Mouse (Mus musculus) activated CD4-positive, CD25-positive, alpha-beta regulatory T cell, adult 4 months (primary cell): Measurements from ENCODE around the gene Ankmy2. TPM values are rescaled to one million over a fixed set of nuclear protein-coding genes. Genes with fewer than 3 reads are reported as not detected.

Experiments used
- polyA plus RNA-seq, 2 experiments: library from polyadenylated mRNA; unstranded; fragments of 100-300 nt; shearing (Covaris generic); gene quantifications; one replicate each; pipeline ENCODE4 v1.2.1; 2017

The Ankmy2 gene
- polyA plus RNA-seq, 2 experiments from 2014 or later: 38.5 to 41.6 TPM

Other genes starting within 250 kb of the Ankmy2 start
- not detected for gene Agr3, start 231.5 kb upstream of the Ankmy2 start, polyA plus RNA-seq
- not detected for gene Agr2, start 164.2 kb upstream of the Ankmy2 start, polyA plus RNA-seq
- 100 to 1,000 TPM; 175 to 254 TPM for gene Tspan13, start 114.6 kb upstream of the Ankmy2 start, polyA plus RNA-seq
- 100 to 1,000 TPM; 170 to 178 TPM for gene Bzw2, start 966 bp downstream of the Ankmy2 start, polyA plus RNA-seq
- not detected for gene Lrrc72, start 96.3 kb downstream of the Ankmy2 start, polyA plus RNA-seq
- gene Sostdc1, start 157.0 kb downstream of the Ankmy2 start, polyA plus RNA-seq: 1 to 10 TPM; 1.4 to 5.1 TPM
- gene Ispd, start 224.3 kb downstream of the Ankmy2 start, polyA plus RNA-seq: 1 to 10 TPM in 1 of 2 experiments, under 1 TPM in 1; 0.98 to 1.4 TPM
- not detected for gene D630036H23Rik, start 225.1 kb downstream of the Ankmy2 start, polyA plus RNA-seq